Mouse (Mus musculus): ENCODE data around the gene Ccnt1.

DNA sequence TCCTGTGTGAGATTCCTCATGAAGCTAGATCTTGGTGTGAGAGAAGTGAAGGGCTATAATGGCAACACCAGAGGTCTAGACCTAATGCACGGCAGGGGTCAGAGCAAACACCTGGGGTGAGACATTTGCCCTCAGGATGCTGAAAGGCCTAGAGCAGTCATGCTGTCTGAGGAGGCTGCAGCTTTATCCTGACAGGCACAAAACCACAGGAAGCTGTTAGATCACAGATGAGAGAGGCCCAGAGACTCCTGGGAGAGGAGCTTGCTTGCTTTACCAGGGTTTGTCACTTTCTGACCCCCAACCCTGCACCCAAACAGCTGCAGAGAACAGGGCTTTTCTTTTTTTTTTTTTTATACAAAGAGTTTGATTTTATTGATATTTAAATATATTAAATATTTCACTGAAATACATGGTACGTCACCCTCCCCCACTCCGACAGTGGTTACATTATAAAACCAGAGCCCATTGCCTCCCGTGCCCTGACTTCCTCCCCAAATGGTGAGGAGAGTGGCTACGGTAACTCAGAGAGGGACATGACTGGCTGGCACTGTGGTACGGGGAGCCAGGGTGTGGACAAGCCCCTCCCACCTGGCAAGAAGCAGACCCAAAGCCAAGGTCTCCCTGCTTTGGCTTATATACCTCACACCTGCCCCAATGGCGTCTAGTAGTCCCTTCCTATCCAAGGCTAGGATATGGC is 19.1 kb upstream of the Ccnt1 start:
- TF ChIP-seq CTCF (IDR thresholded peaks at IDR 0.05; ENCODE audit: borderline replicate concordance, control insufficient read depth, extremely low read depth, insufficient read depth, low read length, poor library complexity): no peak
- TF ChIP-seq POLR2A (IDR thresholded peaks at IDR 0.05; ENCODE audit: control insufficient read depth, extremely low read depth, insufficient read depth, low read length, poor library complexity): no peak
